Mouse (Mus musculus): ENCODE results near the gene Vav1.

The Vav1 gene

DNA sequence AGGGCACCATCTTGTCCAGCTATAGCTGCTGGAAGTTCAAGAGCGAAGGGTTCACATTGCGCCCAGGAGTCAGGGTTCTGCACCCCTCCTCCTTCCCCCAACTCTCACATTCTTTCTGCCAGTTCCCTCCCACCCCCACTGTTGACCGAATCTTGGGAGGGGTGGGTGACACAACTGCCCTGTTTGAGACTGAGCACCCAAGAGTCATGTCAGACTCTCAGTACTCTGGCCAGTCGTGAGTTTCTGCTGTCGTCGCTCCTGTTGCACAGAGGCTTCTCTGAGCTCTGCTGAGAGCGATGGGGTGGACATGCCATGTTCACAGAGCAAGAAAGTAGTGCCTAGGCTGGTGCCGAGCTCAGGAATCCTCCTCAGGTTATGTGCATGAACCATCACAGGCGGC, 60.4 kb downstream of the Vav1 start:
- no peak for DNase-seq

DNA sequence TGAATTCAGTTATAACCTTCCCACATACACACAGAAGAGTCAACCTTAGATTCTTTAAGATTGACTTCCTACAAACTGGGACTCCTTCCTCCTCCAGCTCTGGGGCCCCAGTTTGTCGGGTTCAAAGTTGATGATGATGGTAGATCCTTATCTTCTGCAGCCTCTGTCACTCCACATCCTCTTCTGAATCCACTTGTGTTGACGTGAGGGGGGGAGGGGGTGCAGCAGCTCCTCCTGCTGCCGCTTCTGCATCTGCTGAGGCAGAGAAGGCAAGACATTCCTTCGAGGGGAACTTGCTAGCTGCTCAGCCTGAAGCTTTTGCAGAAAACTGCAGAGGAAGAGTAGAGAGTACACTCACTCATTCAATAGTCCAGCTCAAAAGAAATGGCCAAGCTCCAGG, 62.7 kb downstream of the Vav1 start:
- DNase-seq = no peak

DNA sequence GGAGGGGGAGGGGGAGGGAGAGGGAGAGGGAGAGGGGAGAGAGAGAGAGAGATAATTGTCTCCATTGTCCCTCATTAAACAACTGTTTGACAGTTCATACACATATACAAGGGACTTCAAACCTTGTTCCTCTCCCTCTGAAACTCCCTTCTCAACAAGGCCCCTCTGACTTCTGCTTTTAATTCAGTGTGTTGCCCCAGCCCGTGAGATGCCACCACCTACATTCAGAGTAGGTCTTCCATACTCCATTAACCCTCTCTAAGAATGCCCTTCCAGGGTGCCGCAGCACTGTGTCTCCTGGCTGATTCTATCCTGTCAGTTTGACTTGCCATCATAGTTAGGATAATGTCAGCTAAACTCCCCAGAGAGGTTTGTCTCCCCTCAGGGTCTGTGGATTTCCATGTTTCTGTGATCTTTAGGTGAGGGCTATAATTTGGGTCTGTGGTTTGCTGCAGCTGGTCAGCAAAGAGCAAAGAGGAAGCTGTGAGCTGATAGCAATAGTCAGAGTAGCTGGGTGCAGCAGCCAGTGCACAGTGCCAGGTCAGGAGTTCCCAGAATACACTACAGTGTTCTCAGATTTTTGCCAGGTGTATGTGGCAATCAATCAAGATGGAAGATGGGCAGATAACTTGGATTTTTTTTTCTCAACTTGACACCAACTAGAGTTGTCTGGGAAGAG, 65.3 kb downstream of the Vav1 start:
- DNase-seq = no peak

- DNase-seq = no peak
These were observed 68.1 kb downstream of the Vav1 start for GRCm38 (mm10) chr17:57347017-57347416.

- no peak for DNase-seq
These were observed 68.9 kb downstream of the Vav1 start for GRCm38 (mm10) chr17:57347781-57348180.

DNA sequence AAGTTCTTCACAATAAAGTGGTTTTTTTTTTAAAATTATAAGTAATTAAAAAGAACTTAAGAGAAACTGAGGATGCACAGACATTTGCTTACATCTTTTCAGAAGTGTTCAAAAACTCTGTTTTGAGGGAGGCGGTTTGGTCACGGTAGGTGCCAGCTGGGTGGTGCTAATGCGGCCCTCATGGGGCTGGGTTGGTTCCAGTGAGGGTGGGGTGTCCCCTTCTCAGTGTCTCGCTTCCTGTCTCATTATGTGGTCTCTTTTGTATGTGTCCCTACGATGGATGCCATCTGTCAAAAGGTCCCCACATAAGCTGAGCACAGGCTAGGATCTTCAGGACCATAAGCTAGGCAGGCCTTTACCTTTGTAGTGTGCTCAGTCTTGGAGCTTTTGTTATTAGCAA, 70.2 kb downstream of the Vav1 start:
- DNase-seq = no peak

DNA sequence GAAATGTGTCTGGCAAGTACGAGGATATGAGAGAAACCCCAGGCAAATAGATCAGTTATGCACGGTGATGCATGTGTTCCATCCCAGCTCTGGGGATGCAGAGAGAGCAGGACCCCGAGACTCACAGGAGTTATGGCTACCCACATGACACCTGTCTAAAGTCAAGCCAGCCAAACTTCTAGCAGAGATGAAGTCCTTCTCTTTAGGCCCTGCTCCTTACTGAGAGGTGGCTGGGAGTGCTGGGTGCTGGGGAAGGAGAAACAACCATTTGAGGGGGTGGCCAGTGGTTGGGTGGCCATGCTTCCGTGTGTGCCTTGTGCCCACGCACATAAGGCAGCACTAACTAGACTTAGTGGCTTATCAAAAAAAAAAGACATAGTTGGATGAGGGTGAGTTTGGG, 71.3 kb downstream of the Vav1 start:
- DNase-seq = no peak

DNA sequence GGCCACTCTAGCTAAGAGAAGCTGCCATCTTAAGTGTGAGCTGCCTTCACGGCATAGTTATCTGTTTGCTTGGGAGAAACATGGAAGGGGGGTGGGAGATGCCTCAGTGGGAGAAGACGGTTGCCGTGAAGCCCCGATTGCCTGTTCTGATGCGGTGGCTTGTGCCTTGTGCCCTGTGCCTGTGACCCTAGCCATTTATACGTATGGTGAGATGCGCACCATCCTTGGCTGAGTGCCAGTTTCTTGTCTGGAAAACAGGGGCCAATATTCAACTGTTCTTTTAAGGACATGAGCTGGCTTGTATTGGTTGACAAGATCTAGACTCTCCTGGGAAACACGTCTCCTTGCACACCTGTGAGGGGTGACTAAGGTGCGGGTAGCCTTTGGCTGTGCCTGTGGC, 72.2 kb downstream of the Vav1 start:
- DNase-seq = no peak

- no peak for DNase-seq
These were observed 79.5 kb downstream of the Vav1 start, which contains the start of gene Adgre1 for GRCm38 (mm10) chr17:57358441-57358840. Gene Adgre1, plus strand, starts transcription at chr17:57358691.

- no peak for DNase-seq
These were observed 80.8 kb downstream of the Vav1 start for GRCm38 (mm10) chr17:57359485-57360241.
